Mouse (Mus musculus) ES-E14 (cell line): ENCODE data around the gene Esrrg.

Experiments used
- CHD2 ChIP-seq: IDR thresholded peaks from 2 replicates; pipeline ENCODE4 v1.6.1; 2014; ENCODE audit warnings: mild to moderate bottlenecking, low read depth, low read length, inconsistent platforms
- HCFC1 ChIP-seq: IDR thresholded peaks from 2 replicates; pipeline ENCODE4 v1.6.1; 2012; ENCODE audit warnings: low read length, inconsistent platforms, borderline replicate concordance; ENCODE audit not compliant: insufficient read depth
- MAFK ChIP-seq: IDR thresholded peaks from 2 replicates; pipeline ENCODE4 v1.6.1; 2014; ENCODE audit warnings: mild to moderate bottlenecking, low read depth, low read length, inconsistent platforms; ENCODE audit not compliant: insufficient read depth
- ZC3H11A ChIP-seq: IDR thresholded peaks from 2 replicates; pipeline ENCODE4 v1.6.1; 2012; ENCODE audit warnings: low read depth, mild to moderate bottlenecking, inconsistent platforms, low read length, borderline replicate concordance
- ZNF384 ChIP-seq: IDR thresholded peaks from 2 replicates; pipeline ENCODE4 v1.6.1; 2012; ENCODE audit warnings: low read depth, low read length, inconsistent platforms

DNA sequence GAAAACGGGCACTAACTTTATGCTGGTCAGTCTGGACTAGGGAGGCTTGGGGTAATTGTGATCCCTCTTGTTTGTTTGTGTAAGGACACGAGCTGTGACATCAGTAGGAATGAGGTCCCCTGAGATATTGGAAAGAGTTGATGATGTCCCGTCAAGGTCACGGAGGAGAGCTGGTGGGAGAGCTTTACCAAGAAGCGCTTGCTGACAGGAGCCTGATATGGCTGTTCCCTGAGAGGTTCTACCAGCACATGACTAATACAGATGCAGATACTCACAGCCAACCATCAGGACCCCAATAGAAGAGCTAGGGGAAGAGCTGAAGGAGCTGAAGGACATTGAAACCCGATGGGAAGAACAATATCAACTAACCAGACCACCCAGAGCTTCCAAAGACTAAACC, 302.6 kb downstream of the Esrrg start:
- TF ChIP-seq ZC3H11A (no peak), CHD2 (no peak), ZNF384 (no peak), MAFK (no peak), HCFC1 (no peak)
